Mouse (Mus musculus) skeletal muscle tissue, postnatal 0 days (tissue): ENCODE measurements around the gene Cd320. TPM values are rescaled to one million over a fixed set of nuclear protein-coding genes. Genes with fewer than 3 reads are reported as not detected.

Source experiments
- microRNA-seq, 2 experiments: library from miRNA; unstranded; fragments of <30 nt; microRNA quantifications; one replicate each; pipeline ENCODE4; 2016
- polyA plus RNA-seq: library from polyadenylated mRNA; unstranded; fragments of >200 nt; fragmentation: Nextera tagmentation; extraction: Ambion mirVana; gene quantifications from 2 replicates; pipeline ENCODE4 v1.2.1, GENCODE M21; 2015

Gene Cd320
- 28.6 and 40.2 TPM in 2 replicates for polyA plus RNA-seq

GRCm38 (mm10) chr17:33842966-33843795, at the start of gene Cd320:
Cd320 (plus strand) TSS chr17:33843091.

GRCm38 (mm10) chr17:33810334-33811141, 32.4 kb upstream of the Cd320 start, which contains the start of gene Kank3:
Kank3 (plus strand) TSS chr17:33810519.

GRCm38 (mm10) chr17:33824084-33824996, 18.6 kb upstream of the Cd320 start, which contains the start of the genes Rps28 and Ndufa7:
Rps28 (minus strand) TSS chr17:33824562.
Ndufa7 (plus strand) TSS chr17:33824572.

GRCm38 (mm10) chr17:33873537-33873936, 30.6 kb downstream of the Cd320 start, which contains the start of gene Gm7029:
Gm7029 (plus strand) TSS chr17:33873837.

GRCm38 (mm10) chr17:33890533-33891059, 47.7 kb downstream of the Cd320 start, which contains the start of gene Kifc1:
Kifc1 (minus strand) TSS chr17:33890661.

Small RNA genes lying within 50 kb of the gene (microRNA-seq; reads per million reads assigned to microRNA genes)
- gene Gm27740, result 0 reads per million in 2 experiments

Other genes starting within 250 kb of the Cd320 start
- gene Zfp414, start 214.0 kb upstream of the Cd320 start, polyA plus RNA-seq, result 24.4 and 25.3 TPM in 2 replicates
- gene Pram1, start 205.0 kb upstream of the Cd320 start, polyA plus RNA-seq, result 0.26 and 0.29 TPM in 2 replicates
- gene Hnrnpm, start 156.2 kb upstream of the Cd320 start, polyA plus RNA-seq, result 96.2 and 131 TPM in 2 replicates
- gene March2, start 124.4 kb upstream of the Cd320 start, polyA plus RNA-seq, result 75.3 and 77.9 TPM in 2 replicates
- gene Rab11b, start 82.6 kb upstream of the Cd320 start, polyA plus RNA-seq, result 235 and 237 TPM in 2 replicates
- 76.0 and 98.6 TPM in 2 replicates for gene Angptl4, start 61.3 kb upstream of the Cd320 start, polyA plus RNA-seq
- gene Kank3, start 32.6 kb upstream of the Cd320 start, polyA plus RNA-seq, result 29.3 and 30.3 TPM in 2 replicates
- 640 and 826 TPM in 2 replicates for gene Rps28, start 18.5 kb upstream of the Cd320 start, polyA plus RNA-seq
- 501 and 563 TPM in 2 replicates for gene Ndufa7, start 18.5 kb upstream of the Cd320 start, polyA plus RNA-seq
- gene Gm7029, start 30.7 kb downstream of the Cd320 start, polyA plus RNA-seq, result not detected in 2 replicates
- 1.4 and 2.0 TPM in 2 replicates for gene Kifc1, start 47.6 kb downstream of the Cd320 start, polyA plus RNA-seq
- 0.18 and 0.55 TPM in 2 replicates for gene Platr17, start 62.0 kb downstream of the Cd320 start, polyA plus RNA-seq
- gene Daxx, start 66.3 kb downstream of the Cd320 start, polyA plus RNA-seq, result 22.3 and 22.6 TPM in 2 replicates
- gene Tapbp, start 72.8 kb downstream of the Cd320 start, polyA plus RNA-seq, result 28.8 and 38.5 TPM in 2 replicates
- 10.8 and 12.1 TPM in 2 replicates for gene Zbtb22, start 72.8 kb downstream of the Cd320 start, polyA plus RNA-seq
- gene Rgl2, start 86.5 kb downstream of the Cd320 start, polyA plus RNA-seq, result 20.9 and 22.0 TPM in 2 replicates
- 91.1 and 107 TPM in 2 replicates for gene Pfdn6, start 97.3 kb downstream of the Cd320 start, polyA plus RNA-seq
- 13.7 and 15.4 TPM in 2 replicates for gene Wdr46, start 97.6 kb downstream of the Cd320 start, polyA plus RNA-seq
- 5.6 and 7.0 TPM in 2 replicates for gene B3galt4, start 108.4 kb downstream of the Cd320 start, polyA plus RNA-seq
- gene Vps52, start 112.7 kb downstream of the Cd320 start, polyA plus RNA-seq, result 31.6 and 31.8 TPM in 2 replicates
- 1,060 and 1,200 TPM in 2 replicates for gene Rps18, start 112.9 kb downstream of the Cd320 start, polyA plus RNA-seq
- 49.2 and 107 TPM in 2 replicates for gene H2-K1, start 157.3 kb downstream of the Cd320 start, polyA plus RNA-seq
- 12.3 and 13.6 TPM in 2 replicates for gene Ring1, start 181.6 kb downstream of the Cd320 start, polyA plus RNA-seq
- gene H2-Ke6, start 185.0 kb downstream of the Cd320 start, polyA plus RNA-seq, result 46.7 and 46.9 TPM in 2 replicates
- gene Slc39a7, start 188.6 kb downstream of the Cd320 start, polyA plus RNA-seq, result 82.1 and 94.7 TPM in 2 replicates
- 31.9 and 33.4 TPM in 2 replicates for gene Rxrb, start 188.7 kb downstream of the Cd320 start, polyA plus RNA-seq
- 1.9 and 5.7 TPM in 2 replicates for gene Col11a2, start 196.3 kb downstream of the Cd320 start, polyA plus RNA-seq
- 0.27 and 0.35 TPM in 2 replicates for gene H2-Oa, start 249.2 kb downstream of the Cd320 start, polyA plus RNA-seq